Mouse (Mus musculus) heart, adult 18-20 months (tissue): ENCODE measurements around the gene Faiml. TPM values are rescaled to one million over a fixed set of nuclear protein-coding genes. Genes with fewer than 3 reads are reported as not detected.
A peak's percentile ranks its signal among the peaks of the same experiment; 100 is the strongest.

Experiments
- DNase-seq, 2 experiments: peaks; one replicate each; pipeline ENCODE4 v3.0.0; 2021 to 2022; ENCODE audit warnings: mixed read lengths in 1 of 2
- long read RNA-seq, 2 experiments: library from polyadenylated mRNA; stranded (forward); transcript quantifications; one replicate each; pipeline ENCODE4 v2.0.0; 2021
- total RNA-seq, 2 experiments: library from RNA; stranded (reverse); gene quantifications; 2 replicates each; pipeline ENCODE4 v1.2.3; 2021

The Faiml gene
- not detected for total RNA-seq
- long read RNA-seq, experiment 1, result 0 reads
- long read RNA-seq, experiment 2, result 0 reads

GRCm38 (mm10) chr9:99237139-99237538 lies at the start of gene Faiml:
Gene Faiml, minus strand, starts transcription at chr9:99237239.
- no peak for DNase-seq

- no peak for DNase-seq
These were observed 21.9 kb upstream of the Faiml start for GRCm38 (mm10) chr9:99258891-99259290.

GRCm38 (mm10) chr9:99256821-99257220 lies 19.8 kb upstream of the Faiml start:
- no peak for DNase-seq

- no peak for DNase-seq
These were observed 19.2 kb upstream of the Faiml start for GRCm38 (mm10) chr9:99256206-99256605.

- no peak for DNase-seq
These were observed 16.8 kb upstream of the Faiml start for GRCm38 (mm10) chr9:99253861-99254260.

- no peak for DNase-seq
These were observed 11.9 kb upstream of the Faiml start for GRCm38 (mm10) chr9:99248906-99249305.

- DNase-seq, result no peak
These were observed 11.3 kb upstream of the Faiml start for GRCm38 (mm10) chr9:99248304-99248703.

- DNase-seq, result no peak
These were observed 6.9 kb upstream of the Faiml start for GRCm38 (mm10) chr9:99243895-99244293.

- peak; percentile 97 for DNase-seq
These were observed 6.3 kb upstream of the Faiml start, which contains the start of gene Cep70 for GRCm38 (mm10) chr9:99243190-99243894. Gene Cep70, plus strand, starts transcription at chr9:99243367.

GRCm38 (mm10) chr9:99242533-99243189 lies 5.6 kb upstream of the Faiml start:
- DNase-seq, result peak in 1 of 2 experiments; percentile 26

GRCm38 (mm10) chr9:99242035-99242434 lies 5.0 kb upstream of the Faiml start:
- peak; percentile 54 to 76 for DNase-seq

GRCm38 (mm10) chr9:99240571-99240970 lies 3.5 kb upstream of the Faiml start:
- DNase-seq, result peak; percentile 5

- no peak for DNase-seq
These were observed 2.2 kb upstream of the Faiml start for GRCm38 (mm10) chr9:99239256-99239655.

GRCm38 (mm10) chr9:99238276-99238675 lies 1.2 kb upstream of the Faiml start:
- DNase-seq, result no peak

- peak; percentile 14 to 16 for DNase-seq
These were observed 7.6 kb downstream of the Faiml start for GRCm38 (mm10) chr9:99229450-99229849.

- no peak for DNase-seq
These were observed 12.5 kb downstream of the Faiml start for GRCm38 (mm10) chr9:99224583-99224982.

GRCm38 (mm10) chr9:99221636-99222035 lies 15.4 kb downstream of the Faiml start:
- no peak for DNase-seq

- DNase-seq, result peak; percentile 7 to 8
These were observed 18.9 kb downstream of the Faiml start for GRCm38 (mm10) chr9:99217999-99218719.

- DNase-seq, result no peak
These were observed 20.9 kb downstream of the Faiml start for GRCm38 (mm10) chr9:99216182-99216581.

GRCm38 (mm10) chr9:99212643-99213042 lies 24.4 kb downstream of the Faiml start:
- DNase-seq, result peak in 1 of 2 experiments; percentile 12

GRCm38 (mm10) chr9:99183043-99183670 lies 53.9 kb downstream of the Faiml start:
- peak; percentile 20 to 37 for DNase-seq

- DNase-seq, result no peak
These were observed 54.9 kb downstream of the Faiml start for GRCm38 (mm10) chr9:99182121-99182520.
